Mouse (Mus musculus): Measurements from ENCODE around the gene 1700113H08Rik. TPM values are rescaled to one million over a fixed set of nuclear protein-coding genes. Genes with fewer than 3 reads are reported as not detected.

1700113H08Rik gene
- total RNA-seq, 2 experiments from 2014 or later = 0.40 to 0.69 TPM

- no peak for DNase-seq
These were observed 153.2 kb downstream of the 1700113H08Rik start for GRCm38 (mm10) chr10:87211046-87211445.

DNA sequence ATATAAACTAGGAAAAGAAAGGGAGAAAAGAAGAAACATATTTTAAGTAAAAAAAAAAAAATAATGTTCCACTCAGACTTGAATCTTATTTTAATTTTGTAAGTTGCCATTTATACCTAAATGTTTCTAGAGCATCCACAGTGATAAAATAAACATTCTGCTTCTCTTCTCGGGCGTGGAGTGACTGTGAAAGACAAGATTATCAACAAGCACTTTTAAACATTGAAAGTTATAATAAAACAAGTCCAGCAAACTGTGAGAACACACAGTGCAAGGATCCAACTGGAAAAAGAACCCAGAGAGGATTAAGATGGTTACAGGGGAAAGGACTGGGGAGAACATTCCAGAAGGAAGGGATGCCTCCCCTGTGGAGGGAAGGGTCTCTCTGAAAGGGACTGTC lies 155.0 kb downstream of the 1700113H08Rik start:
- DNase-seq = no peak

- DNase-seq = no peak
These were observed 172.4 kb downstream of the 1700113H08Rik start for GRCm38 (mm10) chr10:87230071-87230910.

- no peak for DNase-seq
These were observed 181.6 kb downstream of the 1700113H08Rik start for GRCm38 (mm10) chr10:87239332-87240008.

GRCm38 (mm10) chr10:87271724-87272123 lies 213.9 kb downstream of the 1700113H08Rik start:
- DNase-seq = no peak

- DNase-seq = no peak
These were observed 214.3 kb downstream of the 1700113H08Rik start for GRCm38 (mm10) chr10:87272133-87272622.

DNA sequence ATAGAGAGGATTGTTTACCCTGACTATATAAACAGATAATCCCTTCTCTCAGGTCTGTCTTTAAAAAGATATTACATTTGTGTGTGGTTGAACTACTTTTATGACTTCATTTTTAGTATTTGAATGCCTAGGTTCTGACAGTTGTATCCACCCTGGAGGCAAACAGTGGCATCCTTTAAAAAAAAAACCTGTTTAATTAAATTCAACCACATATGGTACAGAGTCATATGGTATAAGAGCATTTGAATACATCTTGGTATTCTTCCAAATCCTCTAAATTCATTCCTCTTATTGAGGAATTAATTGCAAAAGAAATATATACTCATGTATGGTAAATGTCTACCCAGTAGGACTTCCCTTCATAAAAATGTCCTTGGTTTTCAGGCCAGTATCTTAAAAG lies 217.2 kb downstream of the 1700113H08Rik start:
- no peak for DNase-seq

Other genes with a start within 250 kb of the 1700113H08Rik start
- 1 to 10 TPM in 1 of 2 experiments, under 1 TPM in 1; 0.78 to 1.3 TPM for gene Stab2, start 50.0 kb upstream of the 1700113H08Rik start, total RNA-seq (2021)